Comparison of ENCODE assay signal across 7 mouse cellular contexts in genomic region chr3:158561987-158562360, GRCm38 (mm10). TPM values are rescaled to one million over a fixed set of nuclear protein-coding genes. Genes with fewer than 3 reads are reported as not detected.
DNase-seq lines count a peak whose midpoint lies in the region; ATAC-seq and TF ChIP-seq lines count a peak whose summit lies in the region.

Gene Lrrc7, minus strand, starts transcription at chr3:158562221.

- TF ChIP-seq POLR2A in cortical plate, adult 2 months (IDR thresholded peaks at IDR 0.05; ENCODE audit: extremely low read depth, insufficient read depth, low read length): peak; percentile 53; the same call in 1 of the 2 replicates

- peak within 1 kb of the TSS; percentile 99 for H3K27ac ChIP-seq in cortical plate, adult 2 months (ENCODE audit: insufficient read depth, low read length)
- H3K27ac ChIP-seq in heart, postnatal 0 days (ENCODE audit: low read depth): no peak within 1 kb of the TSS
- peak within 1 kb of the TSS; percentile 99 for H3K27ac ChIP-seq in left cerebral cortex, adult 2 months
- peak within 1 kb of the TSS; percentile 98 for H3K27ac ChIP-seq in midbrain, embryonic 16.5 days (ENCODE audit: low read length)

- no peaks in the 10 kb centered on the region for H3K36me3 ChIP-seq in heart, postnatal 0 days (replicated peaks; ENCODE audit: control insufficient read depth, insufficient read depth, low read length)
- no peaks in the 10 kb centered on the region for H3K36me3 ChIP-seq in midbrain, embryonic 16.5 days (ENCODE audit: control insufficient read depth, insufficient read depth, low read length)

- H3K27me3 ChIP-seq in heart, postnatal 0 days (ENCODE audit: control insufficient read depth, insufficient read depth, low read length): peaks cover 41% of the 10 kb centered on the region
- H3K27me3 ChIP-seq in midbrain, embryonic 16.5 days (ENCODE audit: control insufficient read depth, insufficient read depth, low read depth, low read length): no peaks in the 10 kb centered on the region

- TF ChIP-seq CTCF in cortical plate, adult 2 months (IDR thresholded peaks at IDR 0.05; ENCODE audit: extremely low read depth, insufficient read depth, low read length): 0 out of 2 replicates have a peak, but pooled peaks have one; percentile 5
- peak; percentile 27; the same call in 1 of the 2 replicates for TF ChIP-seq CTCF in heart, postnatal 0 days (IDR thresholded peaks at IDR 0.05; ENCODE audit: low read depth)
- peak; percentile 74 for TF ChIP-seq CTCF in left cerebral cortex, adult 2 months (IDR thresholded peaks at IDR 0.05)

- WGBS in heart, postnatal 0 days: 1% methylated on average over 28 of the region's 28 CpGs
- WGBS in midbrain, embryonic 16.5 days: 0% methylated on average over 28 of the region's 28 CpGs

- 0 out of 2 replicates have a peak within 1 kb of the TSS, but pooled peaks have one; percentile 7 for H3K9ac ChIP-seq in heart, postnatal 0 days (replicated peaks; ENCODE audit: low read depth, low read length)
- H3K9ac ChIP-seq in midbrain, embryonic 16.5 days (ENCODE audit: low read depth, low read length): peak within 1 kb of the TSS; percentile 97

- DNase-seq in ovary, postnatal 36 days (ENCODE audit: low spot score): peak; percentile 46
- no peak for DNase-seq in ovary, adult 18-20 months (ENCODE audit: low spot score)
- peak; percentile 44 for DNase-seq in heart, postnatal 0 days (ENCODE audit: low spot score)
- peak; percentile 81 to 83 for DNase-seq in left cerebral cortex, adult 2 months (ENCODE audit: extremely low spot score in 1 of 2, low spot score in 2 of 2)
- no peak for DNase-seq in T-cell, adult 2 months (ENCODE audit: low spot score)

- H3K9me3 ChIP-seq in heart, postnatal 0 days (replicated peaks; ENCODE audit: control insufficient read depth, low read length): no peaks in the 10 kb centered on the region
- H3K9me3 ChIP-seq in midbrain, embryonic 16.5 days (replicated peaks; ENCODE audit: control insufficient read depth, low read length, poor library complexity, severe bottlenecking): no peaks in the 10 kb centered on the region

- H3K4me3 ChIP-seq in cortical plate, adult 2 months (ENCODE audit: insufficient read depth, low read length): peak within 1 kb of the TSS; percentile 98
- H3K4me3 ChIP-seq in heart, postnatal 0 days (ENCODE audit: low read depth, low read length): peak within 1 kb of the TSS; percentile 61
- H3K4me3 ChIP-seq in left cerebral cortex, adult 2 months: peak within 1 kb of the TSS; percentile 83
- peak within 1 kb of the TSS; percentile 91 for H3K4me3 ChIP-seq in midbrain, embryonic 16.5 days (ENCODE audit: low read depth, low read length)

- H3K4me2 ChIP-seq in heart, postnatal 0 days (ENCODE audit: low read depth, low read length): peak within 1 kb of the TSS; percentile 99
- H3K4me2 ChIP-seq in midbrain, embryonic 16.5 days (ENCODE audit: low read length): peak within 1 kb of the TSS; percentile 58

- ATAC-seq in heart, postnatal 0 days (ENCODE audit: insufficient read depth, low read depth): peak; percentile 85
- peak; percentile 87 for ATAC-seq in midbrain, embryonic 16.5 days

- intact Hi-C loops in left cerebral cortex, adult 2 months (cut with DNase I): loop anchor here (2.0 to 10.0 kb wide), 6 partner anchors 145 to 713 kb away; no protein-coding TSS in a partner anchor

- TF ChIP-seq EP300 in heart, postnatal 0 days (IDR thresholded peaks at IDR 0.05; ENCODE audit: low read depth): no peak

- H3K4me1 ChIP-seq in cortical plate, adult 2 months (ENCODE audit: control insufficient read depth, insufficient read depth, low read length): no peaks in the 10 kb centered on the region
- H3K4me1 ChIP-seq in heart, postnatal 0 days (ENCODE audit: control insufficient read depth, insufficient read depth): peaks cover 8% of the 10 kb centered on the region; the same call in 1 of the 2 replicates
- peaks cover 10% of the 10 kb centered on the region for H3K4me1 ChIP-seq in midbrain, embryonic 16.5 days (ENCODE audit: control insufficient read depth, insufficient read depth, low read length)

RNA-seq across cellular contexts. Expression of gene Lrrc7, which starts in this region (rescaled TPM):
- 17.7 and 19.1 TPM in 2 replicates for polyA plus RNA-seq in cortical plate, adult 2 months (2012; rRNA removed)
- 0.04 TPM in 1 of 2 replicates, not detected in the other for total RNA-seq in heart, postnatal 0 days (2014; rRNA removed; ENCODE audit: low replicate concordance)
- polyA plus RNA-seq in heart, postnatal 0 days (2015; fragmentation: Nextera tagmentation; extraction: Ambion mirVana): 0.03 TPM in 2 replicates
- total RNA-seq in left cerebral cortex, adult 2 months (2021): 100 to 1,000 TPM; 118 to 126 TPM
- 11.2 and 11.9 TPM in 2 replicates for polyA plus RNA-seq in midbrain, embryonic 16.5 days (2015; fragmentation: Nextera tagmentation; extraction: Ambion mirVana)

Comparison
In these comparisons a context has a peak if more than half of its experiments do, and no peak if none do; other contexts are left out.
1. RNA of gene Lrrc7 (total RNA-seq): 118 to 126 TPM in left cerebral cortex, adult 2 months; 0.04 TPM in heart, postnatal 0 days; every median in the first group is over 100 times any median in the second.
2. RNA of gene Lrrc7 (polyA plus RNA-seq): 17.7 to 19.1 TPM in cortical plate, adult 2 months and 11.2 to 11.9 TPM in midbrain, embryonic 16.5 days; 0.03 TPM in heart, postnatal 0 days; every median in the first group is over 10 times any median in the second.
3. DNase-seq: peak in ovary, postnatal 36 days (single experiment) and left cerebral cortex, adult 2 months (2 of 2); none in ovary, adult 18-20 months (single experiment) and T-cell, adult 2 months (single experiment).
4. Peak in DNase-seq, ATAC-seq, H3K4me3 ChIP-seq, H3K9ac ChIP-seq and H3K4me2 ChIP-seq in heart, postnatal 0 days; RNA of the gene not detected or under 1 TPM.
5. CTCF ChIP-seq: peak in every context shown above with its lines; median percentile 74 in left cerebral cortex, adult 2 months; 27 in heart, postnatal 0 days; 5 in cortical plate, adult 2 months.
6. Peak in every context shown above with its lines, with median percentiles within 50 percentile points of each other: H3K4me3 ChIP-seq.